ENCODE assay signal across 9 mouse cellular contexts in the genomic region with DNA sequence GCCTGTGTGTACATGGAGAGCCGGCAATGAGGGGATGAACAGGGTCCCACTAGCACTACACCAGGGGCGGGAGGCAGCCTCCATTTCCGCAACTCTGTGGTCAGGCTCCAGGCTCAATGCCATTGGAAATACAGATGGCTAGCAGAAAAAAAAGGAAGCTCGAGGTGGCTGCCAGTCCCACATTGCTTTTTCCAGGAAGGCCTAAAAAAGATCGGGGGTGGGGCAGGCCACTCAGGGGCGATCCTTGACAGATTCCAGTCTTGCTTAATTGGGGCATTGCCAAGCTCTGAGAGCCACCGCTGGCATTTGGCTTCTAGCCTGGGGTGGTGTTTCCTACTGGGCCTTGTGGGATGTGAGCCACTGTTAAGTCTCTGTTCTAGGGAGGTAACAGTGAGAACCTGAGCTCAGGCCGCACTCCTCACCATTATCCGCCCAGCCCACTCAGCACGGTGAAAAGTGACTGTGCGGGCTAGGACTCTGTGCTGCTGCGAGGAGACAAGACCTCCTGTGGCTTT.
DNase-seq lines count a peak whose midpoint lies in the region; ATAC-seq and TF ChIP-seq lines count a peak whose summit lies in the region.
"Had no signal": no experiment of that assay in that cellular context is flagged by ENCODE, and none has a peak within 500 bp of the region (broad histone marks: within the 10 kb centered on the region; RNA-seq: fewer than 3 reads in every experiment).

No protein-coding gene starts in this region.

- TF ChIP-seq CTCF in midbrain, postnatal 0 days (IDR thresholded peaks at IDR 0.05), result no peak

- ATAC-seq in hindbrain, embryonic 11.5 days (ENCODE audit: low FRiP score), result peak; percentile 47
- ATAC-seq in limb, embryonic 13.5 days (ENCODE audit: low FRiP score, low read depth), result peak; percentile 86
- peak; percentile 64 for ATAC-seq in midbrain, postnatal 0 days (ENCODE audit: low FRiP score)

- no peak overlapping the region for H3K4me2 ChIP-seq in hindbrain, embryonic 11.5 days (replicated peaks; ENCODE audit: low read depth, low read length)
- 0 out of 2 replicates have a peak overlapping the region, but pooled peaks have one; percentile 5 for H3K4me2 ChIP-seq in limb, embryonic 13.5 days (replicated peaks)
- H3K4me2 ChIP-seq in midbrain, postnatal 0 days (ENCODE audit: low read depth, low read length, poor library complexity, severe bottlenecking), result no peak overlapping the region
- H3K4me2 ChIP-seq: liver, embryonic 15.5 days had no signal

- no peaks in the 10 kb centered on the region for H3K9me3 ChIP-seq in hindbrain, embryonic 11.5 days (ENCODE audit: control insufficient read depth, low read length)
- no peaks in the 10 kb centered on the region; the same call in 1 of the 2 replicates for H3K9me3 ChIP-seq in limb, embryonic 13.5 days
- no peaks in the 10 kb centered on the region for H3K9me3 ChIP-seq in midbrain, postnatal 0 days (ENCODE audit: low read length)
- H3K9me3 ChIP-seq: liver, embryonic 15.5 days had no signal

- no peaks in the 10 kb centered on the region for H3K36me3 ChIP-seq in hindbrain, embryonic 11.5 days (ENCODE audit: control insufficient read depth, insufficient read depth, low read length)
- H3K36me3 ChIP-seq in limb, embryonic 13.5 days, result no peaks in the 10 kb centered on the region
- H3K36me3 ChIP-seq in midbrain, postnatal 0 days (ENCODE audit: insufficient read depth, low read length), result 0 out of 2 replicates have a peak, but pooled peaks cover 3% of the 10 kb centered on the region
- H3K36me3 ChIP-seq: liver, embryonic 15.5 days had no signal

- WGBS in hindbrain, embryonic 11.5 days, result 74% methylated on average over 12 of the region's 12 CpGs
- WGBS in limb, embryonic 13.5 days, result 38% methylated on average over 12 of the region's 12 CpGs
- 53% methylated on average over 12 of the region's 12 CpGs for WGBS in midbrain, postnatal 0 days

- peak; percentile 46 for DNase-seq in retina, postnatal 1 day
- DNase-seq in retina, embryonic 14.5 days (ENCODE audit: low spot score), result no peak
- peak; percentile 88 for DNase-seq in cerebellum, adult 11-12 months
- peak; percentile 57 for DNase-seq in gastrocnemius, adult 18-20 months (ENCODE audit: low spot score)
- no peak for DNase-seq in hindbrain, embryonic 11.5 days (ENCODE audit: low spot score)
- DNase-seq in midbrain, postnatal 0 days (ENCODE audit: low spot score), result peak; percentile 74
- DNase-seq in thymus, postnatal 0 days (ENCODE audit: low spot score), result no peak

- no peaks in the 10 kb centered on the region for H3K27me3 ChIP-seq in hindbrain, embryonic 11.5 days (ENCODE audit: control insufficient read depth, insufficient read depth, low read length)
- H3K27me3 ChIP-seq in limb, embryonic 13.5 days, result no peaks in the 10 kb centered on the region
- no peaks in the 10 kb centered on the region for H3K27me3 ChIP-seq in midbrain, postnatal 0 days (ENCODE audit: insufficient read depth, low read length)
- H3K27me3 ChIP-seq: liver, embryonic 15.5 days had no signal

- H3K4me3 ChIP-seq in hindbrain, embryonic 11.5 days (ENCODE audit: low read depth, low read length), result no peak overlapping the region
- no peak overlapping the region for H3K4me3 ChIP-seq in limb, embryonic 13.5 days
- no peak overlapping the region for H3K4me3 ChIP-seq in midbrain, postnatal 0 days (ENCODE audit: low read depth, low read length)
- H3K4me3 ChIP-seq: liver, embryonic 15.5 days had no signal

- no peaks in the 10 kb centered on the region for H3K4me1 ChIP-seq in hindbrain, embryonic 11.5 days (replicated peaks; ENCODE audit: control insufficient read depth, insufficient read depth, low read length)
- peaks cover 48% of the 10 kb centered on the region for H3K4me1 ChIP-seq in limb, embryonic 13.5 days
- no peaks in the 10 kb centered on the region for H3K4me1 ChIP-seq in midbrain, postnatal 0 days (ENCODE audit: insufficient read depth, low read length)
- H3K4me1 ChIP-seq: liver, embryonic 15.5 days had no signal

- H3K27ac ChIP-seq in hindbrain, embryonic 11.5 days (ENCODE audit: low read depth, low read length), result no peak overlapping the region
- peak overlapping the region; percentile 88 for H3K27ac ChIP-seq in limb, embryonic 13.5 days
- no peak overlapping the region for H3K27ac ChIP-seq in midbrain, postnatal 0 days (ENCODE audit: low read depth, low read length)
- H3K27ac ChIP-seq: liver, embryonic 15.5 days had no signal

- no peak overlapping the region for H3K9ac ChIP-seq in hindbrain, embryonic 11.5 days (ENCODE audit: low read depth, low read length)
- H3K9ac ChIP-seq in limb, embryonic 13.5 days, result no peak overlapping the region
- H3K9ac ChIP-seq in midbrain, postnatal 0 days (replicated peaks; ENCODE audit: low read length, poor library complexity, severe bottlenecking), result no peak overlapping the region
- H3K9ac ChIP-seq: liver, embryonic 15.5 days had no signal

Comparison
In these comparisons a context has a peak if more than half of its experiments do, and no peak if none do; other contexts are left out.
1. DNase-seq: peak in retina, postnatal 1 day (single experiment), cerebellum, adult 11-12 months (single experiment), gastrocnemius, adult 18-20 months (single experiment) and midbrain, postnatal 0 days (single experiment); none in retina, embryonic 14.5 days (single experiment), hindbrain, embryonic 11.5 days (single experiment) and thymus, postnatal 0 days (single experiment).
2. Peak in every context shown above with its lines, with median percentiles within 50 percentile points of each other: ATAC-seq.